Comparison of ENCODE assay signal across 9 mouse cellular contexts in genomic region chr4:86695081-86695480, GRCm38 (mm10). TPM values are rescaled to one million over a fixed set of nuclear protein-coding genes. Genes with fewer than 3 reads are reported as not detected.
A peak's percentile ranks its signal among the peaks of the same experiment; 100 is the strongest.
DNase-seq lines count a peak whose midpoint lies in the region; ATAC-seq and TF ChIP-seq lines count a peak whose summit lies in the region.
"Had no signal": no experiment of that assay in that cellular context is flagged by ENCODE, and none has a peak within 500 bp of the region (broad histone marks: within the 10 kb centered on the region; RNA-seq: fewer than 3 reads in every experiment).

No protein-coding gene starts in this region.

- H3K4me3 ChIP-seq in layer of hippocampus, adult 2 months = no peak overlapping the region
- H3K4me3 ChIP-seq in G1E (ENCODE audit: low read depth, low read length) = no peak overlapping the region
- H3K4me3 ChIP-seq in brown adipose tissue, adult 24 weeks (ENCODE audit: insufficient read depth, low read depth, low read length) = no peak overlapping the region
- no peak overlapping the region for H3K4me3 ChIP-seq in neural tube, embryonic 15.5 days (replicated peaks)
- H3K4me3 ChIP-seq: limb, embryonic 15.5 days had no signal

- DNase-seq in layer of hippocampus, adult 2 months (ENCODE audit: low spot score in 2 of 2) = peak; percentile 15 to 35
- no peak for DNase-seq in layer of hippocampus, adult 8-10 months (ENCODE audit: low spot score in 2 of 2)
- DNase-seq in G1E (ENCODE audit: low spot score) = no peak
- DNase-seq in gastrocnemius, postnatal 10 days = peak; percentile 53
- peak; percentile 52 to 70 for DNase-seq in lung, adult 18-20 months
- peak; percentile 55 to 58 for DNase-seq in thymus, postnatal 36 days

- H3K27me3 ChIP-seq in G1E (ENCODE audit: insufficient read depth, low read length) = no peaks in the 10 kb centered on the region
- no peaks in the 10 kb centered on the region for H3K27me3 ChIP-seq in neural tube, embryonic 15.5 days (replicated peaks)
- H3K27me3 ChIP-seq: limb, embryonic 15.5 days had no signal

- TF ChIP-seq CTCF in layer of hippocampus, adult 2 months (conservative IDR thresholded peaks at IDR 0.05) = peak; percentile 75
- TF ChIP-seq CTCF in G1E (IDR thresholded peaks at IDR 0.05; ENCODE audit: low read depth, low read length) = peak; percentile 36

- ATAC-seq in G1E (ENCODE audit: extremely low read depth, insufficient number of reproducible peaks, low FRiP score, poor library complexity, severe bottlenecking) = peak; percentile 40; the same call in 1 of the 2 replicates
- no peak for ATAC-seq in neural tube, embryonic 15.5 days (ENCODE audit: low FRiP score)

- H3K4me2 ChIP-seq in neural tube, embryonic 15.5 days = no peak overlapping the region
- H3K4me2 ChIP-seq: limb, embryonic 15.5 days had no signal

- H3K27ac ChIP-seq in layer of hippocampus, adult 2 months = no peak overlapping the region
- H3K27ac ChIP-seq in brown adipose tissue, adult 24 weeks (replicated peaks; ENCODE audit: low read depth, low read length) = 0 out of 2 replicates have a peak overlapping the region, but pooled peaks have one; percentile 13
- H3K27ac ChIP-seq in neural tube, embryonic 15.5 days (replicated peaks) = no peak overlapping the region
- H3K27ac ChIP-seq: limb, embryonic 15.5 days had no signal

- no peaks in the 10 kb centered on the region for H3K9me3 ChIP-seq in G1E (replicated peaks)
- H3K9me3 ChIP-seq in neural tube, embryonic 15.5 days (replicated peaks) = no peaks in the 10 kb centered on the region
- H3K9me3 ChIP-seq: limb, embryonic 15.5 days had no signal

- H3K4me1 ChIP-seq in G1E (ENCODE audit: insufficient read depth, low read depth, low read length) = peaks cover 17% of the 10 kb centered on the region
- H3K4me1 ChIP-seq in brown adipose tissue, adult 24 weeks (ENCODE audit: control insufficient read depth, insufficient read depth, insufficient read length, low read length) = peaks cover 12% of the 10 kb centered on the region; the same call in 1 of the 2 replicates
- no peaks in the 10 kb centered on the region for H3K4me1 ChIP-seq in neural tube, embryonic 15.5 days
- H3K4me1 ChIP-seq: limb, embryonic 15.5 days had no signal

- 52% methylated on average over 6 of the region's 6 CpGs for WGBS in neural tube, embryonic 15.5 days

- no peaks in the 10 kb centered on the region for H3K36me3 ChIP-seq in G1E (replicated peaks)
- no peaks in the 10 kb centered on the region for H3K36me3 ChIP-seq in neural tube, embryonic 15.5 days
- H3K36me3 ChIP-seq: limb, embryonic 15.5 days had no signal

- H3K9ac ChIP-seq in neural tube, embryonic 15.5 days (replicated peaks) = no peak overlapping the region
- H3K9ac ChIP-seq: limb, embryonic 15.5 days had no signal

RNA-seq across cellular contexts. Expression of gene Plin2, which starts 25.2 kb away (rescaled TPM):
- 10 to 100 TPM; 10.8 to 13.6 TPM for total RNA-seq in layer of hippocampus, adult 2 months (2021)
- 10 to 100 TPM; 17.4 to 28.7 (median 23.2) TPM for total RNA-seq in layer of hippocampus, adult 8-10 months (2022)
- total RNA-seq in G1E (2014; fragmentation: Nextera tagmentation) = 176 and 184 TPM in 2 replicates
- 447 and 476 TPM in 2 replicates for total RNA-seq in G1E (2017)
- 15.7 and 21.9 TPM in 2 replicates for polyA plus RNA-seq in G1E (2012)
- polyA plus RNA-seq in brown adipose tissue, adult 24 weeks (2012; ENCODE audit: insufficient read depth, insufficient read length, missing spikeins) = 969 and 1,325 TPM in 2 replicates
- 10 to 100 TPM; 69.6 to 84.5 TPM for total RNA-seq in gastrocnemius, postnatal 10 days (2021)
- polyA plus RNA-seq in neural tube, embryonic 15.5 days (2015; fragmentation: Nextera tagmentation; extraction: Ambion mirVana) = 40.0 and 53.9 TPM in 2 replicates

RNA-seq across cellular contexts. Expression of gene Dennd4c, which starts 53.3 kb away (rescaled TPM):
- total RNA-seq in layer of hippocampus, adult 2 months (2021) = 10 to 100 TPM in 1 of 2 experiments, 1 to 10 TPM in 1; 9.5 to 10.6 TPM
- 10 to 100 TPM; 10.4 to 13.0 (median 11.6) TPM for total RNA-seq in layer of hippocampus, adult 8-10 months (2022)
- total RNA-seq in G1E (2014; fragmentation: Nextera tagmentation) = 33.3 and 53.3 TPM in 2 replicates
- total RNA-seq in G1E (2017) = 26.6 and 30.3 TPM in 2 replicates
- polyA plus RNA-seq in G1E (2012) = 3.2 and 3.4 TPM in 2 replicates
- 13.7 and 14.5 TPM in 2 replicates for polyA plus RNA-seq in brown adipose tissue, adult 24 weeks (2012; ENCODE audit: insufficient read depth, insufficient read length, missing spikeins)
- 10 to 100 TPM; 18.4 to 22.1 TPM for total RNA-seq in gastrocnemius, postnatal 10 days (2021)
- polyA plus RNA-seq in neural tube, embryonic 15.5 days (2015; fragmentation: Nextera tagmentation; extraction: Ambion mirVana) = 2.7 and 3.9 TPM in 2 replicates

Comparison
In these comparisons a context has a peak if more than half of its experiments do, and no peak if none do; other contexts are left out.
1. DNase-seq: peak in layer of hippocampus, adult 2 months (2 of 2), gastrocnemius, postnatal 10 days (single experiment), lung, adult 18-20 months (2 of 2) and thymus, postnatal 36 days (2 of 2); none in layer of hippocampus, adult 8-10 months (0 of 2) and G1E (single experiment).